Mouse (Mus musculus) embryonic facial prominence, embryonic 14.5 days (tissue): ENCODE data around the gene Tfb1m. TPM values are rescaled to one million over a fixed set of nuclear protein-coding genes. Genes with fewer than 3 reads are reported as not detected.

Source experiments
- ATAC-seq: fragments of 200-750 bp; cut with Nextera tagmentation; 2 replicates; pipeline ENCODE4 v1.8.0; 2017; ENCODE audit warnings: low read depth, moderate number of reproducible peaks, moderate TSS enrichment
- DNase-seq: peaks from one replicate; pipeline ENCODE4 v3.0.0-alpha.2; 2015; ENCODE audit warnings: low spot score
- H3K27ac ChIP-seq: fragments of 300-500 bp; sonication (generic); replicated peaks from 2 replicates; pipeline ENCODE4 v1.5.1; 2014; ENCODE audit warnings: low read depth, mild to moderate bottlenecking, low read length, moderate library complexity
- H3K27me3 ChIP-seq: fragments of 300-500 bp; sonication (generic); replicated peaks from 2 replicates; pipeline ENCODE4 v1.6.1; 2014; ENCODE audit warnings: low read length; ENCODE audit not compliant: control insufficient read depth, insufficient read depth
- H3K36me3 ChIP-seq: fragments of 300-500 bp; sonication (generic); 2 replicates; pipeline ENCODE4 v1.6.1; 2014; ENCODE audit warnings: low read length, mixed read lengths; ENCODE audit not compliant: control insufficient read depth, insufficient read depth
- H3K4me1 ChIP-seq: fragments of 300-500 bp; sonication (generic); 2 replicates; pipeline ENCODE4 v1.6.1; 2014; ENCODE audit warnings: antibody characterized with exemption, low read length; ENCODE audit not compliant: control insufficient read depth, insufficient read depth
- H3K4me2 ChIP-seq: fragments of 300-500 bp; sonication (generic); 2 replicates; pipeline ENCODE4 v1.6.1; 2014; ENCODE audit warnings: low read depth, mild to moderate bottlenecking, low read length, moderate library complexity, mixed read lengths
- H3K4me3 ChIP-seq: fragments of 300-500 bp; sonication (generic); 2 replicates; pipeline ENCODE4 v1.5.1; 2014; ENCODE audit warnings: low read depth, mild to moderate bottlenecking, low read length
- H3K9ac ChIP-seq: fragments of 300-500 bp; sonication (generic); 2 replicates; pipeline ENCODE4 v1.6.1; 2014; ENCODE audit warnings: low read depth, mild to moderate bottlenecking, low read length, moderate library complexity, mixed read lengths
- H3K9me3 ChIP-seq: fragments of 300-500 bp; sonication (generic); 2 replicates; pipeline ENCODE4 v1.6.1; 2016; ENCODE audit warnings: low read length; ENCODE audit not compliant: control insufficient read depth
- WGBS: fragments of 180-500 bp; shearing (Covaris S2); extraction: QIAGEN DNeasy Blood & Tissue Kit; methylation state at CpG from one replicate; pipeline ENCODE4 v1.1.7; 2014; 5-methylcytosine and 5-hydroxymethylcytosine counted together
- polyA plus RNA-seq: library from polyadenylated mRNA; unstranded; fragments of >200 nt; fragmentation: Nextera tagmentation; extraction: Ambion mirVana; gene quantifications from 2 replicates; pipeline ENCODE4 v1.2.1, GENCODE M21; 2014

Gene Tfb1m
- polyA plus RNA-seq, 1 experiment from 2014 or later = 17.0 TPM

GRCm38 (mm10) chr17:3558356-3558870, 832 bp upstream of the Tfb1m start:
- Histone ChIP-seq H3K4me1 (peaks cover 7% of the 10 kb centered on the region; the same call in 1 of the 2 replicates), H3K9ac (peak overlapping the region; percentile 38; the same call in 1 of the 2 replicates), H3K9me3 (no peaks in the 10 kb centered on the region), H3K4me3 (peak overlapping the region; percentile 58), H3K4me2 (peak overlapping the region; percentile 57), H3K27ac (peak overlapping the region; percentile 91), H3K36me3 (no peaks in the 10 kb centered on the region), H3K27me3 (no peaks in the 10 kb centered on the region)
- 77% methylated on average over 9 of the region's 9 CpGs for WGBS
- no peak for ATAC-seq
- no peak for DNase-seq

GRCm38 (mm10) chr17:3556251-3556650, 1.3 kb downstream of the Tfb1m start:
- 76% methylated on average over 1 of the region's 1 CpGs for WGBS
- Histone ChIP-seq H3K4me3 (no peak overlapping the region), H3K27me3 (no peaks in the 10 kb centered on the region), H3K36me3 (0 out of 2 replicates have a peak, but pooled peaks cover 4% of the 10 kb centered on the region), H3K4me1 (peaks cover 7% of the 10 kb centered on the region; the same call in 1 of the 2 replicates), H3K9me3 (no peaks in the 10 kb centered on the region), H3K9ac (no peak overlapping the region), H3K4me2 (no peak overlapping the region), H3K27ac (no peak overlapping the region)
- ATAC-seq (no peak), DNase-seq (no peak)

GRCm38 (mm10) chr17:3547725-3548124, 9.9 kb downstream of the Tfb1m start:
- Histone ChIP-seq H3K9ac (no peak overlapping the region), H3K4me2 (no peak overlapping the region), H3K36me3 (peaks cover 4% of the 10 kb centered on the region; the same call in 1 of the 2 replicates), H3K27ac (no peak overlapping the region), H3K9me3 (no peaks in the 10 kb centered on the region), H3K4me1 (no peaks in the 10 kb centered on the region), H3K4me3 (no peak overlapping the region), H3K27me3 (no peaks in the 10 kb centered on the region)
- DNase-seq (no peak), ATAC-seq (no peak)
- WGBS = 58% methylated on average over 7 of the region's 7 CpGs

GRCm38 (mm10) chr17:3541033-3541432, 16.5 kb downstream of the Tfb1m start:
- ATAC-seq (no peak), DNase-seq (no peak)
- H3K9me3 ChIP-seq = no peaks in the 10 kb centered on the region
- peaks cover 13% of the 10 kb centered on the region; the same call in 1 of the 2 replicates for H3K36me3 ChIP-seq
- H3K4me1 ChIP-seq = no peaks in the 10 kb centered on the region
- whole genome bisulfite sequencing = 86% methylated on average over 5 of the region's 5 CpGs
- H3K4me2 ChIP-seq = no peak overlapping the region
- no peak overlapping the region for H3K27ac ChIP-seq
- no peak overlapping the region for H3K4me3 ChIP-seq
- no peak overlapping the region for H3K9ac ChIP-seq
- H3K27me3 ChIP-seq = no peaks in the 10 kb centered on the region

GRCm38 (mm10) chr17:3540304-3540703, 17.3 kb downstream of the Tfb1m start:
- H3K4me1 ChIP-seq = no peaks in the 10 kb centered on the region
- no peak overlapping the region for H3K4me3 ChIP-seq
- WGBS = 90% methylated on average over 2 of the region's 2 CpGs
- DNase-seq (no peak), ATAC-seq (no peak)
- H3K27me3 ChIP-seq = no peaks in the 10 kb centered on the region
- no peak overlapping the region for H3K27ac ChIP-seq
- H3K4me2 ChIP-seq = no peak overlapping the region
- H3K9me3 ChIP-seq = no peaks in the 10 kb centered on the region
- no peak overlapping the region for H3K9ac ChIP-seq
- H3K36me3 ChIP-seq = peaks cover 17% of the 10 kb centered on the region; the same call in 1 of the 2 replicates

GRCm38 (mm10) chr17:3533425-3533824, 24.2 kb downstream of the Tfb1m start:
- no peak for DNase-seq
- WGBS = 10% methylated on average over 1 of the region's 1 CpGs

GRCm38 (mm10) chr17:3532254-3532653, 25.3 kb downstream of the Tfb1m start, which contains the start of gene Cldn20:
TSS of gene Cldn20 (plus strand) at chr17:3532554.
- 81% methylated on average over 4 of the region's 4 CpGs for WGBS
- DNase-seq (no peak), ATAC-seq (no peak)
- Histone ChIP-seq H3K4me2 (no peak within 1 kb of the TSS), H3K36me3 (peaks cover 6% of the 10 kb centered on the region; the same call in 1 of the 2 replicates), H3K27ac (no peak within 1 kb of the TSS), H3K4me1 (no peaks in the 10 kb centered on the region), H3K4me3 (no peak within 1 kb of the TSS), H3K9ac (no peak within 1 kb of the TSS), H3K27me3 (no peaks in the 10 kb centered on the region), H3K9me3 (no peaks in the 10 kb centered on the region)

More at GRCm38 (mm10) chr17:3533425-3533824, 24.2 kb downstream of the Tfb1m start:
- ATAC-seq = no peak
- Histone ChIP-seq H3K4me1 (no peaks in the 10 kb centered on the region), H3K4me3 (no peak overlapping the region), H3K4me2 (no peak overlapping the region), H3K36me3 (peaks cover 6% of the 10 kb centered on the region; the same call in 1 of the 2 replicates), H3K9me3 (no peaks in the 10 kb centered on the region), H3K27me3 (no peaks in the 10 kb centered on the region), H3K9ac (no peak overlapping the region), H3K27ac (no peak overlapping the region)

GRCm38 (mm10) chr17:3531641-3532040, 25.9 kb downstream of the Tfb1m start:
- H3K36me3 ChIP-seq = peaks cover 6% of the 10 kb centered on the region; the same call in 1 of the 2 replicates
- H3K4me1 ChIP-seq = no peaks in the 10 kb centered on the region
- 47% methylated on average over 1 of the region's 1 CpGs for WGBS
- H3K27ac ChIP-seq = no peak overlapping the region
- ATAC-seq = no peak
- no peak overlapping the region for H3K9ac ChIP-seq
- H3K4me2 ChIP-seq = no peak overlapping the region
- no peaks in the 10 kb centered on the region for H3K27me3 ChIP-seq
- no peak overlapping the region for H3K4me3 ChIP-seq
- H3K9me3 ChIP-seq = no peaks in the 10 kb centered on the region
- no peak for DNase-seq

- Histone ChIP-seq H3K36me3 (peaks cover 4% of the 10 kb centered on the region; the same call in 1 of the 2 replicates), H3K27ac (no peak overlapping the region), H3K9ac (no peak overlapping the region), H3K4me2 (no peak overlapping the region), H3K9me3 (no peaks in the 10 kb centered on the region), H3K4me3 (no peak overlapping the region), H3K27me3 (no peaks in the 10 kb centered on the region), H3K4me1 (no peaks in the 10 kb centered on the region)
- ATAC-seq (no peak), DNase-seq (no peak)
- 68% methylated on average over 7 of the region's 7 CpGs for WGBS
Observed at GRCm38 (mm10) chr17:3530549-3530948, 27.0 kb downstream of the Tfb1m start.
